Mouse (Mus musculus) ES-CJ7 (cell line): Measurements from ENCODE around the gene Ppp1r13b.

ENCODE experiments used
- DNase-seq: peaks from one replicate; pipeline ENCODE4 v3.0.0; 2011; ENCODE audit warnings: low read depth, low spot score

Gene Ppp1r13b

DNA sequence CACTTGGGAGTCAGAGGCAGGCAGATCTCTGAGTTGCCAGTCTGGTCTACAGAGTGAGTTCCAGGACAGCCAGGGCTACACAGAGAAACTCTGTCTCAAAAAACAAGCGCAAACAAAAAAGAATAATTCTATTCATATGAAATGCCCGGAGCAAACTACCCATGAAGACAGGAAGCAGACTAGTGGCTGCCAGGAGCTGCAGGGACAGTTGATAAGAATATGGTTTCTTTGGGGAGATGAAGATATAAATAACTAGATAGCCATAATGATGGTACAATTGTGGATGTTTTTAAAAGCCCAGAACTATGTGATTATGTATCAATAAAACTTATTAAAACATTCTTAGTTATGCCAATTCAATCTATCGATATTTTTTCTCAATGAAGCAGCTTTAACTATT lies 25.9 kb downstream of the Ppp1r13b start:
- no peak for DNase-seq

DNA sequence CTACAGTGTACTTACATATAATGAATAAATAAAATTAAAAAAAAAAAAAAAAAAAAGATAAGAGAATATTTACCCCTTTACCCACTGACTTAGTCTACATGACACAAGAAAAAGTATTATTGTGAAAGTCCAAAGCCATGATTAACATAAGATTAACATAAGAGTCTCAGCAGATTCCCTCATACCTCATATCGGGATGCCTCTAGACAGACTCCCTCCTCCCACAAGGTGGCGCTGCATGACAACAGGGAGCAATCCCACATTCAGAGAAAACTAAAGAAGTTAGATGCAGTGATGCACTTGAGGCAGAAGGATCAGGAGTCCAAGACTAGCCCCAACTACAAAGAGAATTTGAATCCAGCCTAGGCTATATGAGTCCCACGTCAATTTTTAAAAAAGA lies 29.7 kb downstream of the Ppp1r13b start:
- peak; percentile 82 for DNase-seq

DNA sequence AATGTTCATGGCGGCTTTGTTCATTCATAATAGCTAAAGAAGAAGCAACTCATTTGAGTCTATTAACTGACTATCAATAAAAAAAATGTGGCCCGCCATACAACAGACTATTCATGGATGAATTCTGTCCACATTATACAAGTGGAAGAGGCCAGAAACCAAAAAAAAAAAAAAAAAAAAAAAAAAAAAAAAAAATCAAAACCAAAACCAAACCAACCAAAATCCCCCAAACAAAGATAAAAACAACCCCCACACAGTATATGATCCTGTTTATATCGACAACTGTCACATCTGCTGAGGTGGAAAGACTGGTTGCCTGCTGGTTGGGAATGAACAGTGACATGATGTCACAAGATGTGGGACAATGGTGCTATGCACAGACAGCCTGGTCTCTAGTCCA lies 32.4 kb downstream of the Ppp1r13b start:
- DNase-seq: no peak

- DNase-seq: no peak
Observed at GRCm38 (mm10) chr12:111874601-111875140, 33.2 kb downstream of the Ppp1r13b start.

DNA sequence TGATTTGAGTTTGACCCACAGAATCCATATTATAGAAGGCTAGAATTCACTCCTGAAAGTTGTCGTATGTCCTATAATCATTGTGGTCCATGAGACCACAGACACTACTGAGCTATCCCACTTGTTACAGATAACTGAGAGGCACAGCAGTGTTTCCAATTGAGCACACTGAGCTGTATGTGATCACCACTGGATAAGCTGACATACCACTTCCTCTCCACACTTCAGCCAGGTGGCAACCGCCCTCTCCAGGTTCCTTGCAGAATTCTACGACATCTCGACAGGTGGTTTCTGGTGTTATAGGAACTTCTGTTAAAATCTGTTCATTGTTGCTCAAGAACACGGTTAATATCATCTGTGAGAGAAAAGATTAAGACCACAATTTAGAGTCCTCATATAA lies 35.8 kb downstream of the Ppp1r13b start:
- DNase-seq: no peak

- DNase-seq: no peak
Observed at GRCm38 (mm10) chr12:111870811-111871210, 37.1 kb downstream of the Ppp1r13b start.

DNA sequence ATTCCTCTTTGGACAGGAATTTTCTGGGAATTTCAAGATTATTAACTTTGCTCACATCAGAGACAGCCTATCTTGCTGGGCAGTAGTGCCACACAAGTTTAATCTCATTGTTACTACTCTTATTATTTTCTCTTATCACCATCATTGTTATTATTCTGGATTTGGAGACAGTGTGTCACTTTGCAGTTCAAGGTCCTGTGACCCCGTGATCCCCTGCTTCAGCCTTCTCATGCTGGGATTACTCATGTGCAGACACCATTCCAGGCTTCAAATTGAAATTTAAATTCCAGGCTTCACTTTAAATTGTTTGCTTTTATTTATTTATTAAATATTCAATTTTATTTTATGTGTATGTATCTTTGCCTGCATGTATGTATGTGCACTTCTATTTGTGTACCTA lies 38.1 kb downstream of the Ppp1r13b start:
- DNase-seq: no peak

DNA sequence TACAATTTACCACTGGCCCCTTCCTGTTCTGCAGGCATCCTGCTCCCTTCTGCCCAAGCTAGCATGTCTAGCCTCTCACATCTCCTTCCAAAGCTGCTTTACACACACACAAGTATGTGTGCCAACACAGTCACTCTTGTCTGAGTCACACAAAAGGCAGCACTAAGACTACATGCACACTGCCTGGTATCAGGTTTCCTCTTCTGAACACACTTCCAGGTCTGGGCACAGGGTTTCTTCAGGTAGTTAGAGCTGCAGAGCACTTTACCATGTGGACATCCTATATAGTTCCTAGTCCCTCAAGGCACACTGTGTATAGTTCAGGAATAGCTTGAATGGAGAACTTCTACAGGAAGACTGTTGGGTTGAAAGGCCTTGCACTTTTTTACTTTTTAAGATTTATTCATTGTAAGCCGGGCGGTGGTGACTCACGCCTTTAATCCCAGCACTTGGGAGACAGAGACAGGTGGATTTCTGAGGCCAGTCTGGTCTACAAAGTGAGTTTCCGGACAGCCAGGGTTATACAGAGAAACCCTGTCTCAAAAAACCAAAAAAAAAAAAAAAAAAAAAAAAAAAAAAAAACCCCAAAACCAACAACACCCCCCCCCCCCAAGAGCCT lies 43.6 kb downstream of the Ppp1r13b start:
- DNase-seq: no peak

DNA sequence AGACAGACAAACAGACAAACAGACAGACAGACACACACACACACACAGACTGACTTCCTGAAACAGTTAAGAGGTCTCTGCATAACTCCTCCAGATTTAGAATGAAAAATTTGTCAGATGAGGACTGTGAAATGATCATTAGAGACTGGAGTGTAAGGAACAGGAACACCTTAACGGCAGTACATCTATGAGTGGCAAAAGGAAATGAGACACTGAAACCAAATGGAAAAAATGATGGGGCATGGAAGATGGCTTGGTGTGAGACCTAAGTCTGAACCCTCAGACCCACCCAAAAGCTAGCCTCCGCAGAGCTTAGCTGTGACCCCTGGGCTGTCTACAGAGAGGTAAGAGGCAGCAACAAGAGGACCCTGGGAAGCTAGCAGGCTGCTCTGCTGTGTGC lies 52.5 kb downstream of the Ppp1r13b start:
- no peak for DNase-seq

DNA sequence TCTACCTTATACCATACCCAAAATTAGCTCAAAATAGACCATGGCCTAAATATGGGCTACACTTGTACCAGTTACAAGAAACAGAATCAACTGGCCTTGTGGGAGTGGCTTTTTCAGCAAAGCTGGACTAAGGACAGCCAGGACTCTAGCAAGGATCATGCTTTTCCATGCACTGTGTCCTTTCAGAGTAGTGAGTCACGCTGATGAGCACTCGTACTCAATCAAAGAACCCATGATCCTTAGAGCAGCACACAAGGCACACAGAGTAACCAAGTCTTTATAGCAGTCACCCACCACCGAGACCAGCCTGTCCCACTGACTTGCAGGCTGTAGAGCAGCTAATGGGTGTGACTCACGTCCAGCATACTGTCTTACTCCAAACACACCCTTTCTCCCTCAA lies 54.4 kb downstream of the Ppp1r13b start:
- no peak for DNase-seq

GRCm38 (mm10) chr12:111853011-111853436 lies 54.9 kb downstream of the Ppp1r13b start:
- no peak for DNase-seq

GRCm38 (mm10) chr12:111851745-111852144 lies 56.2 kb downstream of the Ppp1r13b start:
- no peak for DNase-seq

DNA sequence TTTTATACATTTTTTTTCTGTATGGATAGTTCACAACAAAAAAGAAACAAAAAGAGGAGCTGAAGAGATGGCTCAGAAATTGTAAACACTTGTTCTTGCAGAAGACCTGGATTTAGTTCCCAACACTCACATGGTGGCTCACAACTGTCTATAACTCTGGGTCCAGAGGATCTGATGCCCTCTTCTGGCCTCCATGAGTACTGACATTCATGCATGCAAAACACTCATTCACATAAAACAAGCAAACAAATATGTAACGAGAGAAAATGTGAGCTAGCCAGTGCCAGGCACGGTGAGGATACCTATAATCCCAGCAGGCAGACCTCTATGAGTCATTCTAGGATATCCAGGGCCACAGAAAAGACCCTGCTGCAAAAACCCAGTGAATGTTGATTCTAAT lies 56.7 kb downstream of the Ppp1r13b start:
- DNase-seq: peak; percentile 64

DNA sequence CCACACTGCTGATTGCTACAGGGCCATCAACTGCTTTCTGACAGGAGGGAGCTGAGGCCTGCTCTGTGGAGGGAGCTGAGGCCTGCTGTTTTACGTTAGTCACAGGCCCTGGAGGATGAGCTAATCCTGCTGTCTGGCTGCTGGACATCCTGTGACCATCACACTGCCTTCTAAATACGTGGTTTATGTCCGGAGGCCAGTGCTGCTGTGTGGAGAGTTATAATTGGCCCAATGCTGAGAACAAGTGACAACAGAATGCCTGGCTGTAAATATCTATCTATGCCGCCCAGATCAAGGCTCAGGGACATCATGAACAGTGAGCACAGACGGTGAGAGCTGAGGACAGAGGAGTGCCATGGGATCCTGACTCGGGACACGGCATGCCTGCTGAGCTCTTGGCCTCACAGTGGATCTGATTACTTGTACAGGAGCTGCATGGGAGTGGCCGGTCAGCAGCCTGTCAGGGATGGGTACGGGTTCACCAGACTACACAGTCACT lies 59.6 kb downstream of the Ppp1r13b start:
- DNase-seq: no peak

DNA sequence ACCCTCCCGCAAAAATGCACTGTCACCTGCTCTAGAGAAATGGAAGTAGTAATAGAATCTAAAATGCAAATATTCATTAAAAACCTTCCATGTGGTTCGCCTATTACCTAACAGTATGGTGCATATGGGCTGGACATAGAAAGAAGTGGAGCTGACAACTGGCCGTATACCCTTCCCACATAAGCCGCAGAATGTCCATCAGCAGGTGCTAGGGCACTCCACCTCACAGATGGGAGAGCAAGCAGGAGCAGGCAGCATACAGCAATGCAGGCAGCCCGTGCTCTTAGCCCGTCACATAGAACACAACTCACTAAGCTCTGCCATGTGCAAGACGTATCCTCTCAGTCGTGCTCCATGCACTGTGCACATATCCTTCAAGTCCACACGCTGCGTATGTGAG lies 61.1 kb downstream of the Ppp1r13b start:
- no peak for DNase-seq

DNA sequence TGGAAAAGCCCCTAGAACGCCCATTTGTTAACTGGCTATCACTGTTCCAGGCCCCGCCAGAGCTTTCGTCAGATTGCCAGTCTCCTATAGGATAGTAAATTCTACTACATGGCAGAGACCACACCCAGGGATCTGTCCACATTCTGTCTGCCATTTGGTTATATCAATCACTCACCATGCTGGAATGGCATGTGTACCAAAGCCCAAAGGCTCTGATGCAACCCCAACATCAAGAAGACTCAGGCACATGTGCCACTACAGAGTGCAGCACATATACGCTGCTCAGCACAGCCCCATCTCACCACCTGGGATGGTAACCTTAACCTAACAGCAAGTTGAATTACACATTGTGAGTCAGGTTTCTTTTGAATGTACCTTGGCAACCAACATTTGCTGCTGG lies 62.0 kb downstream of the Ppp1r13b start:
- no peak for DNase-seq

GRCm38 (mm10) chr12:111843470-111843869 lies 64.4 kb downstream of the Ppp1r13b start:
- no peak for DNase-seq

DNA sequence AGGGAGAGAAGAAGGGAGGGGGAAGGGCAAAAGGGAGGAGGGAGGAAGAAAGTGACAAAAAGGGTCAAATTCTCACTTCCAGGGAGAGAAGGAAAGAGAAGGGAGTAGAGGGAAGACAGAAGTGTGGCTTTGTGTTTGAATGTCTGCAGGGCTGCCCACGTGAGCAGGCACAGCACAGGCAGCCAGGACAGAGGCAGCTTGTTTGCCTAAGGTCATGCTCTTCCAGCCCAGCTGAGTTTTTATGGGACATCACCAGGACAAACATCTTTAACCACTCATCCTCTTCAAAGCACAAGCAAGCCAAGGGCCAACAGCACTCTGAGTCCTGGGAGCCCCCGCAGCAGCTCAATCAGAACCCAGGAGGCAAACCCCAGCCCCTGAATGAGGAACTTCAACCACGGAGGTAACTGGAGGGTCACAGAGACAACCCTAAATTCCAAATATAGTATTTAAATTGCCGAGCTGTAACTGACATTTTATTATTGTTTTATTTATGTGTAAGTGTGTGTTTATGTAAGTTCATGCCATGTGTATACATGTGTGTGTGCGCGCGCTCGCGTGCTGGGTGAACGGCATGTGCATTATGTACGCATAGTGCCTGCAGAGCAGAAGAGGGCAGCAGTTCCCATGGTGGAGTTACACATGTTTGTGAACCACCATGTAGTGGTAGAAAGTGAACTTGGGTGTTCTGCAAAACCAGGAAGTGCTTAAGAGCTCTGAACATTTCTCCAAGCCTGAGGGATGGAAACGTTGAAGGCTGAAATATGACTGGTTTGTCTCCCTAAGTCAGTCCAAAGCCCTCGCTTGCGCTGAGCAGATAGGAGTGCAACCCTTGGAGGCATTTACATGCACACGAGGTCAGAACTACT lies 65.1 kb downstream of the Ppp1r13b start:
- DNase-seq: no peak

GRCm38 (mm10) chr12:111833457-111833856 lies 74.5 kb downstream of the Ppp1r13b start:
- DNase-seq: no peak

GRCm38 (mm10) chr12:111832643-111833042 lies 75.3 kb downstream of the Ppp1r13b start:
- DNase-seq: no peak

DNA sequence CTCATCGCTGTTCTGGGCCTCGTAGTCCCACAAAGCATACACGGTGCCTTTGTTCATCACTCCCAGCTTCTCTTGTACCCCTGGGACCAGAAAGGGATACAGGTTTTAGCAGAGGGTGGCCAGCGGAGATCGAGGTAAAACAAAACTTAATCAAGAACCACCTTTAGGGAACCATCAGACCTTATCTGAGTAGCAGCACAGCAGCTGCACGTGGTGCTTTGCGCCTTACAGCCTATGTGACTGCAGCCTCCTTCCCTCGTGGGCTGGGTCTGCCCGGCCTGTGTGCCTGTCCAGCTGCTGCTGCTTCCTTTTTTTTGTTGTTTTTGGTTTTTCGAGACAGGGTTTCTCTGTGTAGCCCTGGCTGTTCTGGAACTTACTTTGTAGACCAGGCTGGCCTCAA lies 77.5 kb downstream of the Ppp1r13b start:
- no peak for DNase-seq

GRCm38 (mm10) chr12:111829954-111830353 lies 78.0 kb downstream of the Ppp1r13b start:
- no peak for DNase-seq

DNA sequence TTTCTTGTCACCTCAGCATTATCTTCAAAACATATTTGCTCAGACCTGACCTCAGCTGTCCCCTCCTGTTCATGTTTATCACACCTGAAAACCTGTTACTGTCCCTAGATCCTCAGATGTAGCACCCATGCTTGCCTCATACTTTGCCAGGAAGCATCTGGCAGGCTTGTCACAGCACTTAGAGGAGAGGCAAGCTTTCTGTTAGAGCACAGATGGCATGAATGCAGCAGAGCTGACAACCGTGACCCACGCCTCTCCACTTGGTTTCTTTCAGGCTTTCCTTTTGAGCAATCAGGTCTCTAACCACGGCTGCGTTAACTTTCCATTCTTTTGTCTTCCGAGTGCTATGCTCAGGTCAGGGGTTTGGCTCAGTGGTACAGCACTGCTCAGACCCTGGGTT lies 78.5 kb downstream of the Ppp1r13b start:
- no peak for DNase-seq
